Mouse (Mus musculus) heart, adult 2 months (tissue): ENCODE measurements at regions not wholly inside any gene's neighbourhood (a gene's known extent, or its start where the extent isn't known, plus 50 kb on each side); places are given as distances from the start of the nearest gene placed in this dataset.
A peak's percentile ranks its signal among the peaks of the same experiment; 100 is the strongest.

ENCODE experiments used
- DNase-seq, 2 experiments: peaks; one replicate each; pipeline ENCODE4 v3.0.0; 2021
- H3K27ac ChIP-seq: fragments of 200-600 bp; 2 replicates; pipeline ENCODE4 v1.8.1; 2022
- H3K27me3 ChIP-seq: fragments of 200-500 bp; 2 replicates; pipeline ENCODE4 v1.6.1; 2012; ENCODE audit warnings: mild to moderate bottlenecking, low read length, inconsistent platforms, mixed read lengths; ENCODE audit not compliant: control insufficient read depth, insufficient read depth
- H3K36me3 ChIP-seq: fragments of 200-500 bp; 2 replicates; pipeline ENCODE4 v1.6.1; 2012; ENCODE audit warnings: low read length, inconsistent platforms; ENCODE audit not compliant: control insufficient read depth, insufficient read depth
- H3K4me1 ChIP-seq: fragments of 200-500 bp; 2 replicates; pipeline ENCODE4 v1.6.1; 2011; ENCODE audit warnings: low read length; ENCODE audit not compliant: control insufficient read depth, insufficient read depth
- H3K4me3 ChIP-seq: fragments of 200-600 bp; 2 replicates; pipeline ENCODE4 v1.8.1; 2022
- H3K79me2 ChIP-seq: fragments of 200-500 bp; replicated peaks from 2 replicates; pipeline ENCODE4 v1.6.1; 2012; ENCODE audit warnings: mild to moderate bottlenecking, inconsistent platforms, low read length, moderate library complexity, mixed read lengths; ENCODE audit not compliant: control insufficient read depth, insufficient read depth
- H3K9ac ChIP-seq: fragments of 200-500 bp; 2 replicates; pipeline ENCODE4 v1.6.1; 2012; ENCODE audit warnings: low read depth, mild to moderate bottlenecking, control low read depth, inconsistent platforms, low read length, mixed read lengths
- CTCF ChIP-seq: fragments of 200-600 bp; IDR thresholded peaks from 2 replicates; pipeline ENCODE4 v1.8.1; 2022; ENCODE audit warnings: antibody characterized with exemption, mild to moderate bottlenecking, moderate library complexity
- EP300 ChIP-seq: fragments of 200-500 bp; IDR thresholded peaks from 2 replicates; pipeline ENCODE4 v1.6.1; 2011; ENCODE audit warnings: low read depth, low read length, control low read depth; ENCODE audit not compliant: insufficient read depth
- POLR2A ChIP-seq: fragments of 200-500 bp; IDR thresholded peaks from 2 replicates; pipeline ENCODE4 v1.6.1; 2011; ENCODE audit warnings: mild to moderate bottlenecking, low read depth, low read length, control low read depth; ENCODE audit not compliant: insufficient read depth
- WGBS: fragments of 180-500 bp; shearing (Covaris S2); methylation state at CpG from one replicate; pipeline ENCODE4 v1.1.7; 2018; 5-methylcytosine and 5-hydroxymethylcytosine counted together
- intact Hi-C: fragments of 180-260 bp; cut with DNase I; formaldehyde crosslinking; loops from one replicate; pipeline ENCODE4 v1.15.1; 2025

DNA sequence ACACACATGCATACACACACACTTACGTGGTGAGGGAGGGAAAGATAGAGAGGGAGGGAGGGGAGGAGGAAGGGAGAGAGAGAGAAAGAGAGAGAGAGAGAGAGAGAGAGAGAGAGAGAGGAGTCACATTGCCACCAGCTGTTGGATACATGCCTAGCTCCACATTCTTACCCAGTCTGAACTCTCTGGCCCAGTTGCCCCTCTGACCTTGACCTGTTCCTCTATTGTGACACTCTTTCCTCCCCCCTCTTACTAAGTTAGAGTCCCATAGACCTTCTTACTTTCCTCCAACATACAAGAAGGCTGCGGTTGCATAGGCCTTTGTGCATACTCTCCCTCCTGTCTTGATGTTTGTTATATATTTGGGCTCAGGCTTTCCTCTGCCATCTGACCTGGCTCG is 211.7 kb upstream of the Kazn start:
- H3K4me3 ChIP-seq: no peak overlapping the region
- no peaks in the 10 kb centered on the region for H3K36me3 ChIP-seq
- H3K9ac ChIP-seq: no peak overlapping the region
- no peaks in the 10 kb centered on the region for H3K79me2 ChIP-seq
- TF ChIP-seq EP300: no peak
- TF ChIP-seq CTCF: no peak
- TF ChIP-seq POLR2A: no peak
- H3K27ac ChIP-seq: no peak overlapping the region
- 73% methylated on average over 3 of the region's 3 CpGs for WGBS
- intact Hi-C loops: no loop called here
- no peak for DNase-seq
- H3K4me1 ChIP-seq: no peaks in the 10 kb centered on the region; the same call in 1 of the 2 replicates
- no peaks in the 10 kb centered on the region for H3K27me3 ChIP-seq

DNA sequence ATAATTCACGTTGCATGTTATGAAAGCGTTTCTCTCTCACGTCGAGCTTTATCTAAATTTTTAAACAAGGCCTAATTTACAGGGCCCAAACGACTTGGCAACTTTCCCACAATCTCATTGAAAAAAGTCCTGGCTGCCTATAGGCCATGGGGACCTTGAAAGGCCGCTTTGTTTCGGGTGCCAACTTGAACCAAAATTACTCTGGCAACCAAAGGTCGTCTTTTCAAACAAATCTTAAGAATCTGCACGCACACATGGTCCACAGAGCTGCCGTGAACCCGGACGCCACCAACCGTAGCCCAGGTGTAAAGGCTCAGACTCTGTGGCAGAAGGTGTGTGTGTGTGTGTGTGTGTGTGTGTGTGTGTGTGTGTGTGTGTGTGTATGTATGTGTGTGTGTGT is 210.5 kb upstream of the Kazn start:
- no peak for DNase-seq
- intact Hi-C loops: no loop called here
- WGBS: 70% methylated on average over 13 of the region's 13 CpGs
- Histone ChIP-seq H3K27me3 (no peaks in the 10 kb centered on the region), H3K4me3 (no peak overlapping the region), H3K9ac (no peak overlapping the region), H3K79me2 (no peaks in the 10 kb centered on the region), H3K4me1 (no peaks in the 10 kb centered on the region; the same call in 1 of the 2 replicates), H3K36me3 (no peaks in the 10 kb centered on the region), H3K27ac (no peak overlapping the region)
- TF ChIP-seq EP300: no peak
- TF ChIP-seq CTCF: no peak
- no peak for TF ChIP-seq POLR2A

DNA sequence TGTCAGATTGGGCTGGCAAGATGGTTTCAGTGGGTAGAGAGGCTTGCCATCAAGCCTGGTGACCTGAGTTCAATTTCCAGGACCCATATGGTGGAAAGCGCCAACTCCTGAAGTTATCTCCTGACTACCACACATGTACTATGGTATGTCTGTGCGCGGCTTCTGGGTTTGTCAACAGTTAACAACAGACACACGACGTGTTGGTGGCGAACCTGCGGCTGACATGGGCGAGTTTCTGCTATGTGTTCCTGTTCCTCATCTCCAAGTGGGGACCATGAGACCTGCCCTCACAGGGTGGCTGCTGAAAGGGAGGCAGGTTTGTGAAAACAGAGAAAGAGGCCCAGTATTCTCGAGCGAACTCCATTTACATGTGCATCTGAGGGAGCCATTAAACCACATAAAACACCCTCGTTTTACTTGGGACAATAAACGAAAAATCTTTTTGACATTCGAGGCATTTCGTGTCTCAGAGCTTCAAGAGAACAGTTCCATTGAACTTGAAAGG is 210.0 kb upstream of the Kazn start:
- Histone ChIP-seq H3K4me1 (no peaks in the 10 kb centered on the region; the same call in 1 of the 2 replicates), H3K9ac (no peak overlapping the region), H3K36me3 (no peaks in the 10 kb centered on the region), H3K27ac (no peak overlapping the region), H3K27me3 (no peaks in the 10 kb centered on the region), H3K79me2 (no peaks in the 10 kb centered on the region), H3K4me3 (no peak overlapping the region)
- intact Hi-C loops: no loop called here
- DNase-seq: no peak
- WGBS: 82% methylated on average over 14 of the region's 14 CpGs
- TF ChIP-seq EP300: no peak
- no peak for TF ChIP-seq POLR2A
- no peak for TF ChIP-seq CTCF

DNA sequence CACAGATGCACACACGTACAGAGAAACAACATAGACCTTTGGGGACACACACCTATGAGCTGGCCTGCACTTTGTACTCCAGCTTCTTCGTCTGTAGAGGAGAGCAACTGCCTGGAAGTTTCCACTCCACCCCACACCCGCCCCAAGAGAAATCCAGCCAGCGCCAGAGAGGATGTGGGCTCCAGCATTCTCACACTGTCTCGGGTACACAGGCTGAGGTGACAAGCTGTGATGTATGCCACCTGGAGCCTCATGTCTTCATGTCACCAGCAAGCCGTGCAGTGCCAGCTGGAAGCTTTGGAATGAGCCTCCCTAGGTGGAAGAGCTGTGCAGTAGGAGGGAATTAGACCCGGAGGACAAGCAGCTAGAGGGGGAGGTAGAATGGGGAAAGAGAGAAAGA is 208.3 kb upstream of the Kazn start:
- 35% methylated on average over 7 of the region's 7 CpGs for WGBS
- peak in 1 of 2 experiments; percentile 6 for DNase-seq
- intact Hi-C loops: no loop called here

DNA sequence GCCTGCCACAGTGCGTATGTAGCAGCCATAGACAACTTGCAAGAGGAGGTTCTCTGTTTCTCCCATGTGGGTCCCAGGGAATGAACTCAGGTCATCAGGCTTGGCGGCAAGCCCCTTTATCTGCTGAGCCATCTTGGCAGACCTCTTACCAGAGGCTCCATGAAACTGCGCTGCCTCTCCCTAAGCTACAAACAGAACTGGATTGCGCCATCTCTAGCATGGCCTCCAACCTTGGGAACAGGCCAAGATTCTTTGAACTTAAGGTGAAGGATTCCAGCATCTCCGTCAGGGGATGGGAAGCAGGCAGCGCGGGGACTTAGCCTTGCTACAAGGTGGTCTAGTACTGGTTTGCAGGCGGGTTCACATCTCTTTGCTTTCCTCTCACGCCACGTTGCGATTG is 201.8 kb upstream of the Kazn start:
- WGBS: 89% methylated on average over 11 of the region's 11 CpGs
- Histone ChIP-seq H3K27ac (no peak overlapping the region), H3K4me1 (no peaks in the 10 kb centered on the region), H3K36me3 (no peaks in the 10 kb centered on the region), H3K27me3 (no peaks in the 10 kb centered on the region), H3K9ac (no peak overlapping the region), H3K4me3 (no peak overlapping the region), H3K79me2 (no peaks in the 10 kb centered on the region)
- intact Hi-C loops: no loop called here
- DNase-seq: peak in 1 of 2 experiments; percentile 3
- TF ChIP-seq CTCF: no peak
- no peak for TF ChIP-seq EP300
- TF ChIP-seq POLR2A: no peak

More for the DNA sequence above, 208.3 kb upstream of the Kazn start:
- no peak overlapping the region for H3K9ac ChIP-seq
- H3K27ac ChIP-seq: no peak overlapping the region
- no peak overlapping the region for H3K4me3 ChIP-seq
- TF ChIP-seq POLR2A (no peak), CTCF (no peak)
- H3K27me3 ChIP-seq: no peaks in the 10 kb centered on the region
- H3K4me1 ChIP-seq: no peaks in the 10 kb centered on the region; the same call in 1 of the 2 replicates
- H3K79me2 ChIP-seq: no peaks in the 10 kb centered on the region
- no peaks in the 10 kb centered on the region for H3K36me3 ChIP-seq

DNA sequence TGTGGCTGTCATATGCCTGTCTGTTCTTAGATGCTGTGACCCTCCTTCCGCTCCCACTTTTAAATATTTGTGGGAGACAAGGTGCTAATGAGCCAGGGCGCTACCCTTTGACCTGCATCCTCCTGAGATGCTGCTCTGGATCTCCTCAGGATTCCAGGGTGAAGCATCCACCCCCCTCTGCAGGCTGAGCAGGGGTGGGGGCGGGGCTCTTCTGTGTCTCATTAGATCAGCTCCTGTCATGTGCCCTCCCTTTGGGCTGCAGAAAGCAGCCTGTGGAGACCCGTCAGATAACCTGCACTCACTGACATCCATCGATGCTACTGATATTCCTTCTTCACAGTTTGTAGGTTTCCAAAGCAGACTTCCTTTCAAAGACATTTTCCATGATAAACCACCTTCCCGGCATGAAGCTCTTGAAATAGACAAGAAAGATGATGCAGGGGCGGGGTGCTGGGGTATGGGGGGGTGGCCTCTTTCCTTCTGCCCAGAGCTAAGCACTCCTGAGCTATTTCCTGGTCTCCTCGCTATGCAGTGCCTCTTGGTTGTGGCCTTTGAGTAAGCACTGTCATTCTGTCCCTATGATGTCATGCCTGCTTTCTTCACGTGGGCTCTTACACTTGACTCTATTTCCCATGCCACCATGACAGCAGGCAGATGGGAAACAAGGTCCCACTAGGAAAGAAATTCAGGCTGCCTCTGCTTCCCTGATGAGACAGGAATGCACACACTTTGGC is 200.4 kb upstream of the Kazn start:
- WGBS: 48% methylated on average over 9 of the region's 9 CpGs
- no peaks in the 10 kb centered on the region for H3K36me3 ChIP-seq
- no peak for DNase-seq
- H3K27me3 ChIP-seq: no peaks in the 10 kb centered on the region
- no peaks in the 10 kb centered on the region for H3K79me2 ChIP-seq
- no peaks in the 10 kb centered on the region for H3K4me1 ChIP-seq
- H3K9ac ChIP-seq: no peak overlapping the region
- no peak overlapping the region for H3K27ac ChIP-seq
- TF ChIP-seq POLR2A (no peak), CTCF (no peak), EP300 (no peak)
- no peak overlapping the region for H3K4me3 ChIP-seq
- intact Hi-C loops: no loop called here
